Mouse (Mus musculus) ES-Bruce4 (cell line): Measurements from ENCODE around the gene Dact2.

Experiments used
- CTCF ChIP-seq: IDR thresholded peaks from one replicate; pipeline ENCODE4 v1.8.1; 2011; ENCODE audit warnings: low read depth, low read length
- POLR2A ChIP-seq: IDR thresholded peaks from one replicate; pipeline ENCODE4 v1.8.1; 2011; ENCODE audit warnings: low read length; ENCODE audit not compliant: insufficient read depth

- TF ChIP-seq POLR2A (no peak), CTCF (no peak)
Observed at GRCm38 (mm10) chr17:14244195-14244965, 40.3 kb upstream of the Dact2 start.
